Mouse (Mus musculus): ENCODE measurements around the gene Pou2f3. TPM values are rescaled to one million over a fixed set of nuclear protein-coding genes. Genes with fewer than 3 reads are reported as not detected.

Gene Pou2f3
- polyA plus RNA-seq (2016; fragmentation: Nextera tagmentation; extraction: Ambion mirVana): not detected in 2 replicates

DNA sequence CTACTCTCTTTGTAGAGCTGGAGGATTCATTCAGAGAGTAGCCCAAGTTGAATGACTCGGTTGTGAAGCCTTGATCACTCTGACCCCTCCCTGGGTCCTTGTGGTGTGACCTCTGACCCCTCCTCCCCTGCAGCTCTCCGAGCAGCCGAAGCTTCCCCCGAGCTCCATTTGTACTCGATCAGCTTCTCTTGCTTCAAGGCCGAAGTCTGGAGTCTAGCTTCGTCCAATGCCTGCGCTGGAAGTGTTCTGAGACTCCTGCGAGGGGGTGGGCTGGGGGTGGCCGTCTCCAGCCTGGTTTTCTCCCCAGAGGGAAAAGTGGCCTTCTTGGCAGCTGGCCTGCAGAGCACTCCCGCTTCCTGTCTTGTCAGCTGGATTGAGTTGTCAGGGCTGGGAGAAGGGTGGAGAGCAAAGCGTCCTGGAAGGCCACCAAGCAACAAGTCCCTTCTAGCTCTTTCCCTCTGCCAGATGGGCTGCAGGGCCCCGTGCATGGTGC, at the start of gene Pou2f3:
TSS of gene Pou2f3 (minus strand) at position 180 of the 493 bp plus-strand sequence.
- peak within 1 kb of the TSS; percentile 56 for H3K27ac ChIP-seq
- peaks cover 28% of the 10 kb centered on the region for H3K4me1 ChIP-seq
- WGBS: 5% methylated on average over 13 of the region's 13 CpGs
- no peaks in the 10 kb centered on the region for H3K36me3 ChIP-seq (replicated peaks)
- H3K9me3 ChIP-seq: no peaks in the 10 kb centered on the region
- peak within 1 kb of the TSS; percentile 24; the same call in 1 of the 2 replicates for H3K4me3 ChIP-seq
- peaks cover 60% of the 10 kb centered on the region for H3K27me3 ChIP-seq (ENCODE audit: poor library complexity, severe bottlenecking)
- no peak for DNase-seq (ENCODE audit: extremely low spot score, low spot score)

DNA sequence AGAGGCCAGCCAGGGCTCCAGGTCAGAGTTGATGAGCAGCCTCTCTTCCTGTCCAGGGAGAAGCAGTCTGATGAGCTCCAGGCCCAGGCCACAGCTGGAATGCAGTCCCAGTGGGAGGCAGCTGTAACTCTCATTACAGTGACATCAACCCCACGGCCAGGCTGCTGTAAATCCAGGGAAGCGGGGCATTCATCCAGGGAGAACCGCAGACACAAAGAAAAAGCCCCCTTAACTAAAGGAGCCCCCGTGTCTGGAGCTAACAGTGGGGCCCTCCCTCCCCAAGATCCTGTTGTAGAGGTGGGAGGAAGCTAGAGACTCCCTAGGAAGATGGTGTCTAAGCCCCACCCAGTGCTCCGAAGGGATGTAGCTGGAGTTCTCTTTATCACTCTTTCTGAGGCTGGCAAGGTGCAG, 43.1 kb upstream of the Pou2f3 start:
- Histone ChIP-seq H3K36me3 (replicated peaks) (no peaks in the 10 kb centered on the region), H3K4me3 (no peak overlapping the region), H3K4me1 (peaks cover 75% of the 10 kb centered on the region), H3K9me3 (no peaks in the 10 kb centered on the region), H3K27ac (peak overlapping the region; percentile 83), H3K27me3 (ENCODE audit: poor library complexity, severe bottlenecking) (no peaks in the 10 kb centered on the region)
- WGBS: 28% methylated on average over 5 of the region's 5 CpGs
- DNase-seq (ENCODE audit: extremely low spot score, low spot score): peak; percentile 51

- Histone ChIP-seq H3K27ac (peak overlapping the region; percentile 83), H3K4me1 (peaks cover 72% of the 10 kb centered on the region), H3K4me3 (0 out of 2 replicates have a peak overlapping the region, but pooled peaks have one; percentile 1), H3K36me3 (replicated peaks) (no peaks in the 10 kb centered on the region), H3K27me3 (ENCODE audit: poor library complexity, severe bottlenecking) (no peaks in the 10 kb centered on the region), H3K9me3 (no peaks in the 10 kb centered on the region)
- 47% methylated on average over 3 of the region's 3 CpGs for WGBS
- no peak for DNase-seq (ENCODE audit: extremely low spot score, low spot score)
Measured at GRCm38 (mm10) chr9:43252790-43253189, 42.6 kb upstream of the Pou2f3 start.

- Histone ChIP-seq H3K4me3 (no peak overlapping the region), H3K27ac (peak overlapping the region; percentile 83), H3K36me3 (replicated peaks) (no peaks in the 10 kb centered on the region), H3K9me3 (no peaks in the 10 kb centered on the region), H3K4me1 (peaks cover 68% of the 10 kb centered on the region), H3K27me3 (ENCODE audit: poor library complexity, severe bottlenecking) (no peaks in the 10 kb centered on the region)
- DNase-seq (ENCODE audit: extremely low spot score, low spot score): no peak
- WGBS: 86% methylated on average over 2 of the region's 2 CpGs
Measured at GRCm38 (mm10) chr9:43251786-43252185, 41.6 kb upstream of the Pou2f3 start.

- WGBS: 51% methylated on average over 10 of the region's 10 CpGs
- Histone ChIP-seq H3K4me1 (peaks cover 30% of the 10 kb centered on the region), H3K27ac (0 out of 2 replicates have a peak overlapping the region, but pooled peaks have one; percentile 40), H3K4me3 (no peak overlapping the region), H3K9me3 (no peaks in the 10 kb centered on the region), H3K36me3 (replicated peaks) (no peaks in the 10 kb centered on the region), H3K27me3 (ENCODE audit: poor library complexity, severe bottlenecking) (0 out of 2 replicates have a peak, but pooled peaks cover 3% of the 10 kb centered on the region)
- DNase-seq (ENCODE audit: extremely low spot score, low spot score): no peak
Measured at GRCm38 (mm10) chr9:43246738-43247180, 36.6 kb upstream of the Pou2f3 start.

GRCm38 (mm10) chr9:43245801-43246570, 35.8 kb upstream of the Pou2f3 start:
- 92% methylated on average over 7 of the region's 7 CpGs for WGBS
- Histone ChIP-seq H3K9me3 (no peaks in the 10 kb centered on the region), H3K4me1 (peaks cover 30% of the 10 kb centered on the region), H3K4me3 (no peak overlapping the region), H3K27ac (0 out of 2 replicates have a peak overlapping the region, but pooled peaks have one; percentile 40), H3K27me3 (ENCODE audit: poor library complexity, severe bottlenecking) (peaks cover 6% of the 10 kb centered on the region; the same call in 1 of the 2 replicates), H3K36me3 (replicated peaks) (no peaks in the 10 kb centered on the region)
- no peak for DNase-seq (ENCODE audit: extremely low spot score, low spot score)

GRCm38 (mm10) chr9:43242432-43242831, 32.3 kb upstream of the Pou2f3 start:
- 90% methylated on average over 5 of the region's 5 CpGs for WGBS
- Histone ChIP-seq H3K4me1 (peaks cover 52% of the 10 kb centered on the region), H3K27ac (no peak overlapping the region)

GRCm38 (mm10) chr9:43241970-43242369, 31.8 kb upstream of the Pou2f3 start:
- DNase-seq (ENCODE audit: extremely low spot score, low spot score): no peak
- Histone ChIP-seq H3K36me3 (replicated peaks) (0 out of 2 replicates have a peak, but pooled peaks cover 2% of the 10 kb centered on the region), H3K27ac (peak overlapping the region; percentile 93; the same call in 1 of the 2 replicates), H3K27me3 (ENCODE audit: poor library complexity, severe bottlenecking) (peaks cover 28% of the 10 kb centered on the region), H3K4me3 (no peak overlapping the region), H3K9me3 (no peaks in the 10 kb centered on the region), H3K4me1 (peaks cover 56% of the 10 kb centered on the region)
- WGBS: 89% methylated on average over 8 of the region's 8 CpGs

More at GRCm38 (mm10) chr9:43242432-43242831, 32.3 kb upstream of the Pou2f3 start:
- H3K4me3 ChIP-seq: no peak overlapping the region
- peaks cover 24% of the 10 kb centered on the region for H3K27me3 ChIP-seq (ENCODE audit: poor library complexity, severe bottlenecking)
- no peaks in the 10 kb centered on the region for H3K9me3 ChIP-seq
- no peaks in the 10 kb centered on the region for H3K36me3 ChIP-seq (replicated peaks)
- no peak for DNase-seq (ENCODE audit: extremely low spot score, low spot score)

DNA sequence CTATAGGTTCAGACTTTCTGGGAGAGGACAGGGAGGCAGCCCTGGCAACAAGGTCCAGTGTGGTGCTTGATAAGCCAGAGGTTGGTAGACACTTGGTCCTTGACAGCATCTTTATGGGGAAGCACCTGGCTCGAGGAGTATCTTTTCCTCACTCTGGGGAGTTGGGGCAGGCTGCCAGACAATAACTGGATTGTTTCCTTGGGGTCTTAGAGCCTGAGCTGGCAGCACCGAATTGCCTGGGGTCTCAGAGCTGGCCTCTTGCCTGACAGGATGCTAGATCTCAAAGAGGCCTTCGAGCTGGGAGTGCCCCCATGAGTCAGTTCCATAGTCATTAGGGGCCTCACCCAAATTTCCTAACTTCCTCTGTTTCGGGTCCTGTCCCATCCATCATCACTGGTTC, 31.1 kb upstream of the Pou2f3 start:
- H3K9me3 ChIP-seq: no peaks in the 10 kb centered on the region
- H3K4me1 ChIP-seq: peaks cover 56% of the 10 kb centered on the region
- no peak overlapping the region for H3K4me3 ChIP-seq
- H3K27ac ChIP-seq: peak overlapping the region; percentile 93
- DNase-seq (ENCODE audit: extremely low spot score, low spot score): no peak
- peaks cover 29% of the 10 kb centered on the region for H3K27me3 ChIP-seq (ENCODE audit: poor library complexity, severe bottlenecking)
- 62% methylated on average over 4 of the region's 4 CpGs for WGBS
- H3K36me3 ChIP-seq (replicated peaks): peaks cover 8% of the 10 kb centered on the region; the same call in 1 of the 2 replicates

DNA sequence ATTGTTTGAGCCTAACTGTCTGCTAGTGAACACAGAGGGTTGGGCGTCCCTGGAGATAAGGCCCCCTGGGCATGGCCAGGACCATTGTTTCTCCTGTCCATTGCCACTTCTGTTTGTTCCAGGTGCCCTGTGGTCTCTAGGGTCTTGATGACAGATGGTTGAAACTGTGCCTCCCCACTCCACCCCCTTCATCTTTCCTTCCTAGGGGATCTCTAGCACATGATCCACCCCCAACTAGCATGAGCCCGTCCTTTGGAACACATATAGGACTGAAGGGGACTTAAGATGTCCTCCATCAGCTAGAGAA, 30.4 kb upstream of the Pou2f3 start:
- WGBS: 43% methylated on average over 2 of the region's 2 CpGs
- H3K4me1 ChIP-seq: peaks cover 63% of the 10 kb centered on the region

GRCm38 (mm10) chr9:43239712-43240593, 29.8 kb upstream of the Pou2f3 start, which contains the start of gene Oaf:
Gene Oaf, minus strand, starts transcription at chr9:43239911.
- WGBS: under 1% methylated on average over 44 of the region's 44 CpGs
- peaks cover 66% of the 10 kb centered on the region for H3K4me1 ChIP-seq
- peaks cover 29% of the 10 kb centered on the region for H3K27me3 ChIP-seq (ENCODE audit: poor library complexity, severe bottlenecking)

More for the DNA sequence above, 30.4 kb upstream of the Pou2f3 start:
- Histone ChIP-seq H3K27me3 (ENCODE audit: poor library complexity, severe bottlenecking) (peaks cover 29% of the 10 kb centered on the region), H3K36me3 (replicated peaks) (peaks cover 15% of the 10 kb centered on the region), H3K27ac (peak overlapping the region; percentile 93), H3K4me3 (peak overlapping the region; percentile 91), H3K9me3 (no peaks in the 10 kb centered on the region)
- DNase-seq (ENCODE audit: extremely low spot score, low spot score): no peak

More at GRCm38 (mm10) chr9:43239712-43240593, 29.8 kb upstream of the Pou2f3 start, which contains the start of gene Oaf:
- no peaks in the 10 kb centered on the region for H3K9me3 ChIP-seq
- H3K36me3 ChIP-seq (replicated peaks): peaks cover 21% of the 10 kb centered on the region
- peak within 1 kb of the TSS; percentile 91 for H3K4me3 ChIP-seq
- DNase-seq (ENCODE audit: extremely low spot score, low spot score): peak; percentile 92
- peak within 1 kb of the TSS; percentile 93 for H3K27ac ChIP-seq
